Mouse (Mus musculus): ENCODE measurements around the gene Rap1gap2.

Rap1gap2 gene

DNA sequence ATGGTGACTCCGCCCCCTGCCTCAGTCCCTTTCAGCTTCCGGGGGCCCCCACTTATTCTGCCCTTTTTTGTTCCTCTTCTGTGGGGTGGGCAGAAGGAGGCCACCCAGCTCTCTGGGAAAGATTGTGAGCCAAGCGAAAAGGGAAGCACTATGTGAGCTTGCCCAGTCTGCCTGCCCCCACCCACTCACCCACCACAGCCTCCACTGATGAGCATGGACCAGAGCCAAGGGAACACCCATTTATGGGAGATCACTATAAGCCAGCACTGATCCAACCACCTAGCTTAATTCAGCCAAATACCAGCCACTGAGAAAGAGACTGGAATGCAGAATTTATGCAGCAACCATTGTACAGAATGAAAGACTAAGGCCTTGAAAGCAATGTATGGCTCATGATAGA, 34.8 kb downstream of the Rap1gap2 start:
- CTCF ChIA-PET, result interaction anchor here (0.6 kb wide), 1 partner anchor 320 kb away, joined by 3 read pairs; no protein-coding TSS in a partner anchor

- CTCF ChIA-PET, result no interaction called here
These were observed 35.8 kb downstream of the Rap1gap2 start for GRCm38 (mm10) chr11:74574768-74575434.

DNA sequence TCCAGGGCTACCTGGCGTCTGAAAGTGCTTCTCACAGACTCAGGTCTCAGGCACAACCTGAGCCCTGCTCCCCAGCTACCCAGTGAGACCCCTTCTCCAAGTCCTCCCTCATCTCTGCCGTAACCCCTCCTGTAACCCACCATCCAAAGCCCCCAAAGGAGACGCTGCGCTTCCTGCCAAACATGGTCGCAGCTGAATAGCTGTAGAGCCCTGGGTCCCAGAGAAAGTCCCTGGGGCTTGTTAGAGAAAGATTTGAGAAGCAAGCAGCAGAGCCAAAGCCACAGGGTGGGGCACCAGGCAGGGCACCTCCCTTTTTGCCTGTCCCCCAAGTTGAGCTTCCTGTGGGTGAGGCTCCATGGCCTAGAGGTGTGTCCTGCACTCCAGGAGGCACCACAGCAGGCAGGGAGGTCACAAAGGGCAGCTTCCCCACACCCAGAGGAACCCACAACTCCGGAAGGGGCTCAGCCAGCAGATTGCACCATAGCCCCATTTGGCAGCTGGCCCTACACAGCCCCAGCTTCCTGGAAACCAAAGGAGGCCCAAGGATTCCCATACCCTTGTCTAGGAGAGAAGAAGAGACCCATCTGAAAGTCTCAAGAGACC, 38.2 kb downstream of the Rap1gap2 start:
- CTCF ChIA-PET, result no interaction called here

GRCm38 (mm10) chr11:74569735-74570134, 41.0 kb downstream of the Rap1gap2 start:
- CTCF ChIA-PET, result no interaction called here

GRCm38 (mm10) chr11:74568463-74568862, 42.3 kb downstream of the Rap1gap2 start:
- CTCF ChIA-PET, result no interaction called here

DNA sequence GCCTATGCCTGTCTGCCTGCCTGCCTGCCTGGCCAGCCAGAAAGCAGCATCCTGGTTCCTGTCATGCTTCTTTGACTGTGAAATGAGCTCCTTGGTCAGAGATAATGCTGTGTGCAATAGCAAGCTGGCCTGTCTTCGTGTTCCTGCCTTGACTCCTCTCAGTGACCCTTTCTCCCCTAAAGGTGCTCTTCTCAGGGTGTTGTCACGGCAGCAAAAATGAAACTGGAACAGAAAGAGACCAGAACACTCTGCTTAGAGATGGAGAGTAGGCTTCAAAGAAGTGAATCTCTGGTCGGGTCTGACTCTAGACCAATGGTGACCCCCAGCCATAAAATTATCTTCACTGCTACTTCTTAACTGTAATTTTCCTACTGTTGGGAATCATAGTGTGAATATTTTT, 42.7 kb downstream of the Rap1gap2 start:
- CTCF ChIA-PET, result no interaction called here

GRCm38 (mm10) chr11:74566326-74566874, 44.3 kb downstream of the Rap1gap2 start:
- CTCF ChIA-PET, result no interaction called here

DNA sequence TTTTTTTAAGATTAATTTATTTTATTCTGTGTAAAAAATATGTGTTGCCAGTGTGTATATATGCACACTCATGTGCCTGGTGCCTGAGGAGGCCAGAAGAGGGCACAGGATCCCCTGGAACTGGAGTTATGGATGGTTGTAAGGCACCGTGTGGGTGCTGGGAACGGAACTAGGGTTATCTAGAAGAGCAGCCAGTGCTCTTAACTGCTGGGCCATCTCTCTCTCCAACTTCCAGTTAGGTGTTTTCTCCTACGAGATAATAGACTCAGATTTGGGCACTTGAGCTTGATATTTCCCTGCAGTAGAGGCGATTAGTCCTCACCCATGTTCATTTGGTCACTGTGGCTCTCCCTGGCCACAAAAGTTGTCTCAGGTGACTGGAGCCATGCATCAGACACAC, 49.3 kb downstream of the Rap1gap2 start:
- CTCF ChIA-PET, result interaction anchor here (0.7 kb wide), 1 partner anchor 190 kb away, joined by 3 read pairs; no protein-coding TSS in a partner anchor

- CTCF ChIA-PET, result interaction anchor here (0.7 kb wide), 1 partner anchor 189 kb away, joined by 3 read pairs; no protein-coding TSS in a partner anchor
These were observed 50.0 kb downstream of the Rap1gap2 start for GRCm38 (mm10) chr11:74560600-74561227.

DNA sequence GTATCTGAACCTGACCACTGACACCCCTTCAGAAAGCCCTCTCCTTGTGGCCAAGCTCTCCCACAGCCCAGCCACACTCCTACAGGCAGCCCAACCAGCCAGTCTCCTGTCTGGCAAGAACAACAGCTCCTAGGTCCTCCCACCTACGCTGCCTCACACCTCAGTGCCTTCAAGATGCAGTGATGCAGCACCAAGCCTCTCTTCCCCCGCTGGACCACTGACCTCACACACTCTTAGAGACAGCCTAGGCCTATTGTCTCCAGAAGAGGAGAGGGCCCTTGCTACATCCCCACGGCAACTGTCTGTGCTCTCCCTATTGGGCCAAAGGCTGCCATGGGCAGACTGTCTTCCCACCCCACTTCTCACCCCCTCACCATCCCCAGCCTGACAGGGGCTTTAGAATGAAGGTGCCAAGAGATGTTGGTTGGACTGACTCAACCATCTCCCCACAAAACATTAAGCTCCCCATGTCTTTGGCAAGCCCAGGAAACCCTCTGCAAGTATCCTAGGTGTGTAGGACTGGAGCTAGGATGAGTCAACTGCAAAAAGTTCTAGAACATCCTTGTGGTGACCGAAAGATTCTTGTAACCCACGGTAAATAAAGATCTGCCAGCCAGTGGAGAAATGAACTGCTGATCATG, 50.8 kb downstream of the Rap1gap2 start:
- CTCF ChIA-PET, result no interaction called here

DNA sequence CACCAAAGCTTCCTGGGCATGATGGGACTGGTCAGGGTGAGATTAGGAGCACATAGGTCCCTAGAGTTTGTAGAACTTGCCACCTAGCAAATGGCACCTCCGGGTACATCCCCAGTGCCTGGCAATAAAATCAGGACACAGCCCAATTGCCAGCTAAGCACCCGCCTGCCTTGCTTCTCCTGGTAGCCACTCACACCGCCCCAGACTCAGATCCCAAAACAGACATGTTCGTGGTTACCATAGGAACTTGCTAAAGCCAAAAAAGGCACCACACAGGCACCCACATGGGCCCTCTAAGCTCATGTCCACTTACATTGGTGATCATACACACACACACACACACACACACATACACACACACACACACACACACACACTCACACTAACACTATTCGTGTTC, 51.8 kb downstream of the Rap1gap2 start:
- CTCF ChIA-PET, result no interaction called here

DNA sequence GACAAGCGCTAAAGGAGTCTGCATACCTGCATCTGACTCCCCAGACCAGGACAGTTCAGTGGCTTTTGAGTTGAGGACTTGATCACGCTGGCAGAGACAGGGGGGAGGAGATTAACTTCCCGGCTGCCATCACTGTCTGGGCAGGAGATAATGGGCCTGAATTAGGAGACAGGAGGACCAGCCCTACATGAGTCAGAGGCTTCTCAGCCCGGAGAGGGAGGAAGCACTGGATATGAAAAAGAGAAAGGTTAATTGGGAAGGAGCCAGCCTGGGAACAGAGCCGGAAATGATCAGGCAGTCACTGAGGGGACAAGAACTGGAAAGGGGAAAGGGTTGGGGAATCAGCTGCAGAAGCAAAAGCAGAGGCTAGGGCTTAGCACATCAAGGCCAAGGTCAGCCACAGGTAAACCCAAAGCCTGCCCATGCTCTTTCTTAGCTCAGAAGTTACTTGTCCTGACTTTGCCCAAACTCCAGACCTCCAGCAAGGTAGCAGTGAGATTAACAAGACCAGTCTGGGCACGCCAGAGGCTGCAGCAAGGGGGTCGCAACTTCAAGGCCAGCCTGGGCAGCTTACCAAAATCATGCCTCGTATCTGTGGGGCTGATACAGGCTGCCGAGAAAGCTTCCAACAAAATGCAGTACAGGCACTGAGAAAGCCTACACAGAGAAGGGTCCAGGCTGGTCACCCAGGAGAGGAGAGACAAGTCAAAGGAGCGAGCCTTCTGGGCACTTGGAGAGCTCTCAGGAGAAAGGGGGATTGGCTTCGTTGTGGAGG, 53.1 kb downstream of the Rap1gap2 start:
- CTCF ChIA-PET, result no interaction called here

DNA sequence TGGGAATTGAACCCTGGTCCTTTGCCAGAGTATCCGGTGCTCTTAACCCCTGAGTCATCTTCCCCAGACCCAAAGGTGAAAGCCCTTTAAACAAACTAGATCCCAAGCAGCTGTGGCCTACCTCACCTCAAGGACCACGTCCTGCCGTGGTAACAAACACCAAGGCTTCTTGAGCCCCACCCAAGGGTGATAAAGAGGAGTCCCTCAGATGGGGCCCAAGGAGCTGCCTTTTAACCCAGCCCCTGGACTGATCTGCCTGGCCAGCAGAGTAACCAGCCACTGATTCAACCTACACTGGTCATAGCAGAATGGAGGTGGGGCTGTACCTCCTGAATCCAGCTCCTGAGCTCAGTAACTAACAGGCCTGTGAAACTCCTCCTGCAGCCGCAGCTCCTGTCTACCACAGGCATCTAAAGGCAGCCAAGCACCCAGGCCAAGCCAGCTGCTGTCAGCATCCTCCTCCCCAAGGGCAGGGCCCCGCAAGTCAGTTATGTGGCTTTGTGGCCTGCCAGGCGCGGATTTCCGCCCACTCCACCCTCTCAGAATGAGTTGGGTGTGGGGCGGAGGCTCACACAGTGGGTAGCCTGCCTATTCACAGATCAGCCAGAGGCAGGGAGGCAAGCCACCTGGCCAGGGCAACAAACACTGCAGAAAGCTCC, 54.9 kb downstream of the Rap1gap2 start:
- CTCF ChIA-PET, result no interaction called here

DNA sequence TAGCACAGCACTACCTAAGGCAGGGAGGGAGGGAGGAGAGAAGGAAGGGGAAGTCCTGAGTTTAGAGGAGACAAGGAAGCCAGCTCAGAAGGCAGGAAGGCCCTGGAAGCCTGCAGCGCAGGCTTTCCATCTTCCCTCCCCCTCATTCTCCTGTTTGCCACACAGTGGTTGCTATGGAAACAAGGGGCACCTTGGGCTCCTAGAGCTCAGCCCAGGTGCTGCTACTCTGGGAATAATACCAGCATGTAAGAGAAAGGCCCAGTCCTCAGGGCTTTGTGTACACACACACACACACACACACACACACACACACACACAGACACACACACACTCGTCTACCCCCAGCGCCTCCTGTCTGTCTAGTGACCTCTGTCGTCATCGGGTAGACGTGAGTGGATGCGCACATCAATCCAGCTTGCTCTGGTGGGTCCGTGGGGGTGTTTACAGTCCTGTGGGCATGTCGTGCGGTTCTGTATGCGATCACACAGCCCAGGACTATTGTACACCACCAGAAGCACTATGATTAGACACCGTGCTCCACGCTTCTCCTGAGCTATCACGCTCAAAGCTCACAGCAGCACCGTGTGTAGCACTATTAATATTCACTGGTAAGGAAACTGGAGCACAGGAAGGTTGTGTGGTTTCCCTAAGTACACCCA, 55.9 kb downstream of the Rap1gap2 start:
- CTCF ChIA-PET, result interaction anchor here (0.6 kb wide), 1 partner anchor 7 kb away, joined by 4 read pairs; no protein-coding TSS in a partner anchor

- CTCF ChIA-PET, result no interaction called here
These were observed 59.1 kb downstream of the Rap1gap2 start for GRCm38 (mm10) chr11:74551568-74551967.

DNA sequence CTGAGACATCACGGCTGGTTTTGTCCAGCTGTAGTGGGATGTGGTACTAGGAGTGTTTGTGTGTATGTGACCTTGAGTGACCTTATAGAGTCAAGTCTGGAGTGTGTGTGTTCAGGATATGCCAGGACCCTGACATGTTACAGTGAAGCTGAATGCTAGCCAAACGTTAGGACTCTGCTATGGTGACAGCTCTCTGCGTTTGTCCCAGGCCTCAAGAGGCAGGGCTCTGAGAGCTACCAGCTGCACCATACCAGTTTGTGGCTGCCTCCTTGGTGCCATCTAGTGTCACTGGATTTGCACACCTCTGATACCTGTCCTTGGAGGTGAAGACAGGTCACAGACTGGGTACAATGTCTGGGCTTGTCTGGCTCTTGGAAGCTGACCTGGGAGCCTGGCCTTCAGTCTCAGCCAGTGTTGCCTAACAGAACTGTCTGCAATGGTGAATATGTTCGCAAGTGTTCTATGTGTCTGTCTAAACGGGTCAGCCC, 60.1 kb downstream of the Rap1gap2 start:
- CTCF ChIA-PET, result no interaction called here

- CTCF ChIA-PET, result no interaction called here
These were observed 61.8 kb downstream of the Rap1gap2 start for GRCm38 (mm10) chr11:74548781-74549382.

- CTCF ChIA-PET, result interaction anchor here (0.6 to 0.8 kb wide), 2 partner anchors 8 to 9 kb away, joined by 4 read pairs; no protein-coding TSS in a partner anchor
These were observed 63.6 kb downstream of the Rap1gap2 start for GRCm38 (mm10) chr11:74546933-74547694.

DNA sequence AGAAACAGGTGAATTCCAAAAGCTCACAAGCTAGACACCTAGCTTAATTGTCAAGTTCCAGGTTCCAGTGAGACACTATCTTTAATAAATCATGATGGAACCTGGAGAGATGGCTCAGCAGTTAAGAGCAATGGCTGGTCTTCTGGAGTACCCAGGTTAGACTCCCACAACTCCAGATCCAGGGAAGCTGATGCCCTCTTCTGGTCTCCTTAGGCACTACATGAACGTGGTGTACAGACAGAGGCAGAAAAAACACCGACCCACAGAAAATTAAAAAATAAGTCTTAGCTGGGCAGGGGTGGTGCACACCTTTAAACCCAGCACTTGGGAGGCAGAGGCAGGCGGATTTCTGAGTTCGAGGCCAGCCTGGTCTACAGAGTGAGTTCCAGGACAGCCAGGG, 64.5 kb downstream of the Rap1gap2 start:
- CTCF ChIA-PET, result interaction anchor here (1.5 kb wide), 1 partner anchor 10 kb away, joined by 9 read pairs; no protein-coding TSS in a partner anchor
